Mouse (Mus musculus) c-Kit-positive CD71-negative TER-119-negative erythroid progenitor cells, embryonic 14.5 days (primary cell): Measurements from ENCODE around the gene Smg1.

ENCODE experiments used
- DNase-seq: peaks from one replicate; pipeline ENCODE4 v3.0.0-alpha.2; 2013; ENCODE audit warnings: low read depth

Gene Smg1

DNA sequence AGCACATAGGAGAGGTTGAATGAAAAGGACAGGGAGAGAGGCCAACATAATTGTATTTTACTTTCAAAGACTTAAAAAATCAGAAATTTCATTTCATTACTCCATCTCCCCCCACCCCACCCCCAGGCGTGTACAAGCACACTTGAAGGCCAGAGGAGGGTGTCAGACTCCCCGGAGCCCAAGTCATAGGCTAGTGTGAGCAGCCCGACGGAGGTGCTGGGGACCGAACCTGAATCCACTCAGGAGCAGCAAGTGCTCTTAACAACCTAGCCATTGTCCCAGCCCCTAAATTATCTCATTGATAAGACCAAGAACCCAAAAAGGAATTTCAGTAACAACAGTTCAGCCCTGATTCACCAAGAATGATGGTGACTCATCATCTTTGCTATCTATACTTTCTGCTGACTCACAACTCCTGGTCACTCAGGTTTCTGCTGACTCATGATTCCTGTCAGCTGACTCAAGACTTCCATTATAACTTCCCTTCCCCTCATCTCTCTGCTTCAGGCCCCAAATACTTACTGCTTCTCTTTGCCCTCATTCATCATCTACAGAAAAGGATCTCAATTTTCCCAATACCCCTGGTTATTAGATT is 138.9 kb downstream of the Smg1 start:
- peak; percentile 64 for DNase-seq

- DNase-seq: no peak
Measured at GRCm38 (mm10) chr7:118103462-118104379, 139.7 kb downstream of the Smg1 start.

DNA sequence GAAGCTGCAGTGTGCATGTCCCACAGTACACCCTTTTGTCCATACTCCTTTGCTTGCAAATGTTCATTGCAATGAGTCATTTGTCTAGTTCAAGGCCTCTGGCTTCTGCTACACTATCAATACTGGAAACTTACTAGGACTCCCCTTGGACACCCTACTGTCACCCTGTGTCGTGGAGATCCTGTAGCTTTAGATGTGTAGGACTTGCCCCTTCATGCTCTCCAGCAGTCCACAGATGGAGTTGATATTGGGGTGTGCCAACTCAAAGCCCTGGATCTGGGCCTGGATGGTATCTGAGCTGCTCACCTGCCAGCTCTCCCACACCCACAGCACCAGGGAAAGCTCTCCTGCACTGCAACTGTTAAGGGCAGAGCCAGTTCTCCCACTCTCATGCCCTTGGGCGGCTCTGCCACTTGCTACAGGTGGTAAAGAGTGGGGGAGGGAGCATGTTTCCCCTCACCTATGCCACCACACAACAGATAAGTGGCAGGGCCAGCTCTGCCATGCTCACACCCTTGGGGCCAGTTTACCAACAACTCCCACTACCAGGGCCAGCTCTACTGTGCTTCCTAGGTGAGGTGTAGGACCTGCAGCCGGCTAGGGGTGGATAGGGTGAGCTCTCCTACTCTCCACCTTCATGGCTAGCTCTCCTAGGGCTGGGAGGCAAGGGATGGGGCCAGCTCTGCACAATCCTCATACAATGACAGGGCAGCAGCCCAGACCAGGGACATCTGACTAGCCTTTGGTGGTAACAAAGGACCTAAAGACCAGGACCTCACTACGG is 140.6 kb downstream of the Smg1 start:
- no peak for DNase-seq

DNA sequence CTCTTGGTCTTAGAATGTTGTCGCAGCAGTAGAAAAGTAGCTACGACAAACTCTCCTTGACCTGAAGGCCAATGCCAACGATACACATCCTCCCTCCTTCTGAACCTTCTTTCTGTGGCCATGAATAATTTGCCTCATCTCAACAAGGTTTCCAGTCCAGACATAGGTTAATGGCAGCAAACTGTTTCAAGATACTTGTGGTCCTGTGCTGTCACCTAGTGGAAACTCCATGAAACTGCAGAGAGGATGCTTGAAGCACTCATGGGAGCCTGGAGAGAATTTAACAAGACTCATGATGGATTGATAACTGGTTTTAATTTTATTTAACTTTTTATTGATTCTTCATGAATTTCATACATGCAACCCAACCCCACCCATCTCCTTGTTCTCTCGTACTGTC is 141.2 kb downstream of the Smg1 start:
- DNase-seq: peak; percentile 63

GRCm38 (mm10) chr7:118097615-118098014 is 145.9 kb downstream of the Smg1 start:
- DNase-seq: no peak
